Mouse (Mus musculus) layer of hippocampus, postnatal 36 days (tissue): Measurements from ENCODE around the gene Ablim2. TPM values are rescaled to one million over a fixed set of nuclear protein-coding genes. Genes with fewer than 3 reads are reported as not detected.

ENCODE experiments used
- DNase-seq, 2 experiments: peaks; one replicate each; pipeline ENCODE4 v3.0.0; 2022
- total RNA-seq, 2 experiments: library from RNA; stranded (reverse); gene quantifications; 2 replicates each; pipeline ENCODE4 v1.2.3; 2021

Ablim2 gene
- total RNA-seq, 2 experiments from 2014 or later = 128 to 145 TPM

DNA sequence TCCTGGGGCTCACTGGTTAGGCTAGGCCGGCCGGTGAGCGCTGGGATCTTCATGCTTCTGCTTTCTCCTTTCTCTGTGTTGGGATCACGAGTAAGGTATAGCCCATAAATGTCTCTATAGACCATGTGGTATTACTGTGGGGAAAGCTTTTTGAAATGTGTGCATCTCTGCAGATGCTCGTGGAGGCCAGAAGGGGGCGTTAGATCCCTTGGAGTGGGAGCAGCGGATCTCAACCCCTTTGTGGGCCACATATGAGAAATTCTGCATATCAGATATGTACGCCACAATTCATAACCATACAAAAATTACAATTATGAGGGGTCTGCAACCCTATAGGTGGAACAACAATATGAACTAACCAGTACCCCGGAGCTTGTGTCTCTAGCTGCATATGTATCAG, 131.3 kb downstream of the Ablim2 start:
- DNase-seq = no peak

DNA sequence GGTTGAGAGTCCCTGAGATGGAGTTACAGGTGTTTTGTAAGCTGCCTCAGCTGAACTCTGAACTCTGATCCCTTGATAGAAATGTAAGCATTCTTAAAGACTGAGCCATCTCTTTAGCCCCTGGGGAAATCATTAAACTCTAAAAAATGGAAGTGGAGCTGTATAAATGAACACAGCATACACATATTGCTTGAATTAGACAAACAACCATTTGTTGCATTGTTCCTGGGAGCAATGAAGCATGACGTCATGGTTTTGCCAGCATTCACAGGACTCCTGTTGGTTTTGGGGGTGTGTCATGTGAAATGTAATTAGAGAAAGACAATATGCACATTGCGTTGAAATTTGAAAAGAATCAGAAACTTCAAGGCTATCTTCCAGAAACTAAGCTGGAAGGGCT, 132.0 kb downstream of the Ablim2 start:
- DNase-seq = no peak

DNA sequence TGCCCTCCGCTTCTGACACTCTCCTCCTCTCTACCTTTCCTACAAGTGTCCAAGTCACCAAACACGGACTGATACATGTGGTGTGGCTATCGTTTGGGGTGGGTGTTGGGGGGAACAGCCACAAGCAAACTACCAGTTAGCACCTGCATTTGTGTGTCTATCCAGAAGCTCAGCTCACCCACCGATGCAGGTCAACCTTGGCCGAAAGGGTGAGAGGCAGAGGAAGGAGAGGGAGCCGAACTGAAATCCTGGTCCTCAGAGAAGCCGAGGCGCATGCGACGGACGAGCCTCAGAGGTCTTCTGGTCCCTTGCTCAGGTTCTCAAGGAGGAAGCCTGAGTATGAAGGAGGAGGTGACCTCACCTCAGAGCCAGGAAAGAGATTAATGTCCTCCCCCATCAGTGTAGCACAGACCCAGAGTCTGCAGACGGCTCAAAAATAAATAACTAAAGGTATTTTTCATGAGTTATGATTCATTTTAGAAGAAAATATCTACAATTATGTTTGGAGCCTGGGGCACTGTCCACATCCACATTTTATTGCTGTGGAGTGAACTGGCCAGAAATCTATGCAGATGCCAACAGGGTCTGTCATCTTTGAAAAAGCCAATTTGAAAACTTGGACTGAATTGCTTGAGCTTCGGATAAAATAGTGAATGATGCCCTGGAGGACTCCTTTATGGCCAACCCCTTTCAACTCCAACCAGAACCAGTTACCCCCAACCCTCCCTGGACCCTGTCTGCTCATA, 133.5 kb downstream of the Ablim2 start:
- DNase-seq = no peak

DNA sequence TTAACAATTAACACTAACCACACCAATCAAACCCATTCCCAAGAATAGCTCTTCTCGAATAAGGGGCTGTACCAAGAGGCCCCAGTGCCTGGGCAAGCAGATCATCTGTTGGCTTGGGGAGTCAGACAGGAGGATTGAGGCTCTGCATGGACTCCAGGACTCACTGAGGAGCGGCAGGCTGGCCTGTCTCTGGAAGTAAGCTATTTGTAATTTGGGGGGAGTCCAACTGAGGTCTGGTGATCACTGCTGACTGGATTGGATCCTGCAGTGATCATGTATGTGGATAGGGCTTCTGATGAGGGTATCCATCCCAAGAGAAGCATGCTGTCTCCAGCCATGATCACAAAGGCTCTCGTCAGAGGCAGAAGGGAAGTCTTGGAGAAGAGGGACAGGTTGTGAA, 134.7 kb downstream of the Ablim2 start:
- DNase-seq = no peak

DNA sequence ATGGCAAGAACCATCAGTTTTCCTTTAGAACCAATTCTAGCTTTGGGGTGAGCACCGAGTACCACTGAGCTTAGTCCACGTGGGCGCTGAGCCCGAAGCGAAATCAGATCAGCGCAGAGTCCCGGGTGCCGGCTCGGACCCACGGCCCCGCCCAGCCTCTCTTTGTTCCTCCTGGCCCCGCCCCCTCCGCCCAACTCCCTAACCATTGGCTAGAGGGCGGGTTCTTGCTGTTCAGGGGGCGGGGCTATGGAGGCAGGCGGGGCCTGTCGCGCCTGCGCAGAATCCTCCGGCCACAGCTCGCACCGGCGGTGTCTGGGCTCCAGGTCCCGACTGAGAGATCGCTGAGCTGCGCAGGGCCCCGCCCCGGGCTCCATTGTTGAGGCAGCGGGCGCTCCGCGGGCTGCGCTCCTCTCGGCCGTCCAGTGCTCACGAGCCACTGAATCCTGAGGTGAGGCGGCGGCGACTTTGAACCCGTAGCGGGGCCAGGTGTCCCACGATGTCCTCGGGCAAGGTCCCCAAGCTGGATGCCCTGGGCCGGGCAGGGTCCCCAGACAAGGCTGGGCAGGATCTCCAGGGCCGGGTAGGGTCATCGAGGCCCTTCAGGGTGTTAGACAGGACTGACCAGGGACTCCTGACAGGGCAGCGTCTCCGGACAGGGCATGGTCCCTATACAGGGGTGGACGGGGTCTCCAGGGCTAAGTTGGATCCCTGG, 135.6 kb downstream of the Ablim2 start, which contains the start of gene Afap1:
Gene Afap1, plus strand, starts transcription at position 227 of the 712 bp plus-strand sequence.
- peak; percentile 98 to 99 for DNase-seq

DNA sequence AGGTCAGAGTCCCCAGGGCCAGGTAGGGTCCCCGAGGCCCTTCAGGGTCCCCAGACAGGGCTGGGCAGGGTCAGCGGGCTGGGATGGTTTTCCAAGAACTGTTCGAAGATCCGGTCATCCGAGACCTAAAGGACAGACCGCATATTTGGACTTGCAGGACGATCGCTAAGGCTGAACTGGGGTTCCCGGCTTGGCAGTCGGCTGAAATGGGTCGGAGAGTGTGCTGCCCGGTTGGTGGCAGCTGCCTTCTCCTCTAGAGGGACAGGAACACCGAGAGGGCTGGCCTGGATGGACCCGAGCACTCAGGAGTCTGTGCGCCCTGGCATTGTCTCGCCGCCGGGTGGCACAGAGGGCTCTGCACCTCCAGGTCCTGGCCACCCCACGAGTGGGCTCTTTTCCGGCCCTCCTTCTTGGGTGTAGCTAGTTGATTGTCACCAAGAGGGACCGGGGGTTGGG, 136.2 kb downstream of the Ablim2 start:
- DNase-seq = peak; percentile 46 to 53

DNA sequence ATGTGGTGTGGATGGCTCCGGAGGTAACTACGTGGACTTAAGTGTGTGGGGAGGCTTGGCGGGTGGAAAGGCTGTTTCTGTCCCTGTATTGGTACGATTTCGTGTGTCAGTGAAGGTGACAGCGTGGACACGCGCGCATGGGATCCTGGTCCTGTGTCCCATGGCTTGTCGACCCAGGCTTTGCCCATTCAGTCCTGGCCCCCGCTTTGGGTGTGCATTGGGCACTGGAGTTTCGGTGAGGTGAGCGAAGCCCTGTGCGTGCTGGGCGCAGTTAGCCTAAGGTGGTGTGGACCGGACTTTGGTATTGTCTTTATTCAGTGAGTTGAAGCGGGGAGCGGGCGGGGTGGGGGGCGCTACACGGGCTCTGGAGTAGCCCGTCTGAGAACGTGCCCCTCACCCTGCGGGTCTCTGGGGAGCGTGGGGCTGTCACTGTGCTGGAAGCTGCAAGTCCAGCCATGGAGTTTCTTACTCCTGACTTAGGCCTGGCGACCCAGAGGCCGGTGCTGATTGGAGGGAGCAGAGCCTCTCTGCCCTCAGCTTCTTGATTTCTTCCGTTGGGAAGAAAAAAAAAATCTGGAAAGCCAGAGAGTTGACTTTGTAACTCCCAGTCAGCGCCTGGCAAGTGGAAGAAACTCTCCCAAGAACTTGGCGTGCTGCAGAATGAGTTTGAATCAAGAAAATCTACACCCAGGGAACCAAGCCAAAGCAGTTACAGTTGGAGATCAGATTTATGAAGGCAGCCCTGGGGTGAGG, 136.8 kb downstream of the Ablim2 start:
- DNase-seq = no peak

DNA sequence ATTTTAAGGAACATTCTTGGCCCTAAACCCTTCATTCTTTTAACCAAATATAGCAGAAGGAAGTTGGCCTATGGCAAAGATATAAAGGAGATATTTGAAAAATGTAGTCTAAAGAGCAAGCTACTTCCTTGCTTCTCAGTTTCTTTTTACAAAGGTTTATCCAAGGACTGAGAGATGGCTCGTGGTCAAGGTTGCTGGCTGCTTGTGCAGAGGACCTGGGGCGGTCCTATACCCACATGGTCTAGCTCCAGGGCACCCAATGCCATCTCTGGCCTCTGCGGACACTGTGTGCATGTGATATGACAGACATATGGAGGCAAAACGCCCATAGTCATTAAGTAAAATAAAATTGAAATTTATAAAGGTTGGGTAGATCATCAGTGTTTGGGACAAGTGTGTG, 138.2 kb downstream of the Ablim2 start:
- DNase-seq = no peak

DNA sequence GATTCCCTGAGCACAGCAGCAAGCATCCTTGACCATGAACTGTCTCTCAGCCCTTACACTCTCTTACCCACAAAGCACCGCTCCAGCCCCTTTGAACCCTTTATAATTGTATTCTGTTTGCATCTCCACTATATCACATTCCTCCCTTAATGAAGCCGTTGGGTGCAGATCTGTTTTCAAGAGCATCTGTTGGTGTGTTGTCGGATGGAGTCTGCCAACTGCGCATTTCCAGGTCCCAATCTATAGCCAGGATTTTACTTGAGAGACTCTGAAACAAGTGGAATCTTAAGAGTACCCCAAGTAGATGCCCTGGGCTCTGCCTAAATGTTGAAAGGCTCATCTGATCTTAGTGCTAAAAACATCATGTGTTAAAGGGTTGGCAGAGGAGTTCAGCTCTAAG, 138.9 kb downstream of the Ablim2 start:
- no peak for DNase-seq

DNA sequence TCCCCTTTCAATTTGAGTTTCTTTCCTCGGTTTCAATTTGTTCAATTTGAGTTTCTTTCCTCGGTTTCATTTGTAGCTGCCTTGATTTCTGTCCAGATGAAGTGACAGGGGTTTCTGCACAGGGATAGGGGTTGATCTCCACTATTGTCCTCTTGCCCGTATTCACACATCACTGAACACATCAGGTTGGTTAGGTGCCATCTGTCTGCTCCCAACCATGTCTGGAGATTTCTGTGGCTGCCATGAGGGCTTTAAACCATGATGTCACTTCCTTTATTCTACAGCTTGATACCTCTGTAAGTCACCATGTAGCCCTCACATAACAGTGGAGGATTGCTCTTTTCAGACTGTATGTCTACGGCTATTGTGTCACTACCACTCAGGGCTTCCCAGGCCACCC, 139.5 kb downstream of the Ablim2 start:
- DNase-seq = no peak

DNA sequence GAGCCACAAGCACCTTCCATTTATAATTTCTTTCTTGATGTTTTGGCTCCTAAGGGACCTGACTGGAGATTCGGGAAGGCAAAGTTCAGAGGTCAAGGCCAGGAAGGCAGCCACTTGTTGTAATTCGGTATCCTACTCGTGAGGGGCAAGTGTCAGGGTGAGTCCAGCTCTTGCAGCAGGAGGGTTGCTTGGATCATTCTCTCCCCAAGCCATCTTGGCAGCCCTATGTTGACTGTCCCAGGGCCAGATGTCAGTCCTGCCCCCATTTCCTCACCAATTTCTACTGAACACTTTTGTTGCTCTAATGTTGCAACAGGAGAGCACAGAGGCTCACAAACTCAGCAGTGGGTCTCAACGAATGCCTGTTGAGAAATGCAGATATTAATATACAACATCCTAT, 140.4 kb downstream of the Ablim2 start:
- DNase-seq = no peak

DNA sequence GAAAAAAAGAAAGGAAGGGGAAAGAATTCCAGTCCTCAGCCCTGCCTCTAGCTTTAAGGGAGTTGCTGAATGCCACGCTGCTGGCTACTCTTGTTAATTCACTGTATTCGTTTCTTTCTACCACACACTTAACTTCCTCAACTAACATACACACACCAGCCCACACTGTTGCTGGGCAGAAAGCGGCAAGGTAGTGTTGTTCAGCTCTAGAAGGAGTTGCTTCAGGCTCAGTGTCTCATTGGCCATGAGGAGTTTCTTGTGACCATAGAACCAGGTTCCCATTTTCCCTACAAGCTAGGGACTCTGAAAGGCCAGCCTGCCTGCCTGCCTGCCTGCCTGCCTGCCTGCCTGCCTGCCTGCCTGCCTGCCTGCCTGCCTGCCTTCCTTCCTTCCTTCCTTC, 141.3 kb downstream of the Ablim2 start:
- DNase-seq = no peak

DNA sequence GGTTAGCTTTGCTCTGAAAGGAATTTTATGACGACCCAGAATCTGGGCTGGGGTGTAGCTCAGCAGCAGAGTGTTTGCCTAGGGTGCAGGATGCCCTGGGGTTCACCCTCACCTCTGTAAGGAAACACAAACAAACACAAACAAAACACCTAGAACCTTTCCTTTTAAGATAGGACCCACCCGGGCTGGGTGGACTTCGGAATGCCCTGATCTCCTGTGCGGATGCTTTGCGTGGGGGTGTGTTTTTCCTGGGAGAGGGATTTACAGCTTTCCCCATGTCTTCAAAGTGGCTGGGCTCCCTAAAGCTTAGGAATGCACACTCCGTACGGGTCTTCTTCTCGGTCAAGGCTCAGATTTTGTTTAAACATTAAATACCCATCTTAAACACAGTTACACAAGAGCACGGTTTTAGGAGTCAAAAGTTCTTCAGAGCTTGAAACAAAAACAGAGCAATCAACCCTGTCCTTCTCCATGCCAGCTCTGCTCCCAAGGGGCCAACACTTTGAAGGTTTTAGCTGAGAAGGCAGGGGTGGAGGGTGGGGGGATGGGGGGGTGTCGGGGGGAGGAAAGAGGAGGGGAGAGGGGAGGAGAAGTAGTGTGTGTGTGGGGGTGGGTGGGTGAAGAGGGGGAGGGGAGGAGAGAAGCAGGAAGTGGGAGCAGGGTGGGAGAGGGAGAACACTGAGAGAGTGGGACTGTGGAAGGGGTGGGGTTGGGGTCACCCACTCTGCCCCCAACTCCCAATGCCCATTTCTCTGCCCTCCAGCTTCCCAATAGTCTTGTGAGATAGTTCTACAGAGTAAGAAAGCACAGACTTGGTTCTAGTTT, 142.9 kb downstream of the Ablim2 start:
- no peak for DNase-seq

DNA sequence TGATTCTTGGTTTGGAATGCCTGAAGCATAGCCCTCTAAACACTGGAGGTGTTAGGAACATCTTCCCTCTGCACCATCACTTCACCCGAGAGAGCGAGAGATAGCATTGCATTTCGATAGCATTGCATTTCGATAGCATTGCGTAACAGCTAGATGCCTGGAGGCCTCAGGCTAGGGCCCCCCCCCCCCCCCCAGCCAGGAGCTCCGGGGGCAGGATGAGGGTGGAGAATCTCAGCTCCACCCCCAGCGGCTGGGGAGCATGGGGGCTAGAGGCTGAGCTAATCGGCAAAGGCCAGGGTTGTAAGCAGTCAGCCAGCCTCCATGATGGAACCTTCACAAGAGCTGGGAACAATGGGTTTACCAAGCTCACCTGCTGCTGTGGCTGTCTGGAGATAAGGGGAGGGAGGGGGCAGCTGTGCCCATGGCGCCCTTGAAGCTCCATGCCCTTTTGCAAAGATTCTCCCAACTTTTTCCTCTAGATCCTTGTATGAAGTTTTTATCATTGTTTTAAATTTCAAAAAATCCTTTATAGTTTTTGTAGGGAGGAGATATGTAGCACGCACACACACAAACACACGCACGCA, 143.6 kb downstream of the Ablim2 start:
- no peak for DNase-seq

DNA sequence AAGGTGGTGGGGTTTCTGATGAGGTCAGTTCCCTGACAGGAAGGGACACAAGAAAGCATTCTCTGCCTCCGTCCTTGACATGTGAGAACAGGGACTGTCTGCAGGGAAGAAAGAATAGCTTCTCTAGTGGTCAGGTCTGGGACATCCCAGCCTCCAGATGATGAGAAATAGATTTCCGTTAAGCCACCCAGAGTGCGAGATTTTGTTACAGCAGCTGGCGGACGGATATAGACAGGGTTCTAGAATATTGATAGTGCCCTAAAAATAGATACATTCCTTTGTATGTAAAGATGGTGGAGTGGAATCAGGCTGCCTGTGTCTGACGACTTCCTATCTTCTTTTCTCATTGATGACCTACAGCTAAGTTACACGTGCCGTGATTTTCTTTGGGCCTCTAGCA, 145.8 kb downstream of the Ablim2 start:
- DNase-seq = no peak

DNA sequence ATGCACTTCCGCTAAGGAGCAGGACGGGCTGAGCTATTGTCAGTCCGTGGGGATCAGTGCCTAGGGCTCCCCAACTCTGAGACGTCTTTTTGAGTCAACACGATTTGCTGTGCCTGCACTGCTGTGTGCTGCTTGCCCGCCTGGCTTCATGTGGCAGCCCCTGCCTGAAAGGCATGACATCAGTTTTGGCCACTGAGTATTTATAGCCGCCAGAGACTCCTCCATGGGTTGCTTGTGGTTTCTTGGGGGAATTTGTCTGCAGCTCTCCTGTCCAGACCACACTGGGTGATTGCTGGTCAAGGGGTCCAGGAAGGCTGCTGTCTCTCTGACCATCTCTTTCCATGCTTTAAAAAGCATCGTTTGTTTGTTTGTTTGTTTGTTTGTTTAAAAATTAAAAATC, 147.6 kb downstream of the Ablim2 start:
- no peak for DNase-seq

DNA sequence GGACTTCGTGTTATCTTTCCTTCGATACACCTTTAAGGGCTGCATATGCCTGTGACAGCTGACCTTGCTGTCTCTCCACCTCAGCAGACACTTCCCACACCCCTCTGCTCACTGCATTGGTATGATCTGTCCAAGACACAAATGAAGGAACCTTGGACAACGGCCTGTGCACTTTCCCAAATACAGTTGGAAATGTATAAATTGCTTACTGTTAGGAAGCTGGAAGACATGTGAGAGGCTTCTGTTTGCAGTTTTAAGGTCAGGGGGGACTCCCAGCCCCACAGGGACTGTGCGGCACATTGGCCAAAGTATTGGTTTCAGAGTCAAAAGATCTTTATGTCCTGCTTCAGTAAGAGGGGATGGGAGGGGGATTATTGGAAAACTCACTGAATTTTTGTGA, 149.4 kb downstream of the Ablim2 start:
- no peak for DNase-seq

DNA sequence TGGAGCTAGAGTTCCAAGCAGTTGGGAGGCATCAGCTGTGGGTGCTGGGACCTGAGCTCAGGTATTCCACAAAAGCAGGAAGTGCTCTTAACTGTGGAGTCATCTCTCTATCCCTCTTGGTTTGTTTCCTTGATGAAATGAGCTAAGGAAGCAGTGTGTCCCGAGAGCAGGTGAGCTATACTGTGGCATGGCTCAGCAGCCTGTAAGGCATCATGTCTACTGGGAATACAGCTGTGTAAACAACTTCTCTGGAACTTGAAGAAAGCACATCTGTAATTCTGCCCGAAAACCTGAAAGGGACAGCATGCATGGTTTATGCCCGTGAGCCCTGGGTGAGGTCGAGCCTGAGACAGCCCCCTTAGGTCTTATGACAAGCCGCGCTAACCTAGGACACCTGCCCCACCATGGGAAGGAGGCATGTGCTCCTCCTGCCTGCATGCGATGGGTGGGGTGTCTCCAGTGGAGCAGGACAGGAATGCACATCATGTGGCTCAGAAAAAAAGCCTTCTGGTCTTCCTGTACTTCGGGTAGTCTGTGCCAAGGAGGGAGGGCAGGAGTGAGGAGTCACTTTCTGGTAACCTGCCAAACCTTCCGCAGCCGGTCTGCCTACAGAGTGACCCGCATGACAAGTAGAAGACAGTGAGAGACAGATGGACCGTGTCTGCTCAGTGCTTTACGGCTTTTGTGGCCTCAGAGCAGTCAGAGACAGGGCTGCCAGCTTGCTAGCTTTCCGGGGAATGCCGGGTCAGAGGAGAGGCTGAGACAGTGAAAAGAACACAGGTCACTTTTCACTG, 150.2 kb downstream of the Ablim2 start:
- DNase-seq = peak in 1 of 2 experiments; percentile 60

DNA sequence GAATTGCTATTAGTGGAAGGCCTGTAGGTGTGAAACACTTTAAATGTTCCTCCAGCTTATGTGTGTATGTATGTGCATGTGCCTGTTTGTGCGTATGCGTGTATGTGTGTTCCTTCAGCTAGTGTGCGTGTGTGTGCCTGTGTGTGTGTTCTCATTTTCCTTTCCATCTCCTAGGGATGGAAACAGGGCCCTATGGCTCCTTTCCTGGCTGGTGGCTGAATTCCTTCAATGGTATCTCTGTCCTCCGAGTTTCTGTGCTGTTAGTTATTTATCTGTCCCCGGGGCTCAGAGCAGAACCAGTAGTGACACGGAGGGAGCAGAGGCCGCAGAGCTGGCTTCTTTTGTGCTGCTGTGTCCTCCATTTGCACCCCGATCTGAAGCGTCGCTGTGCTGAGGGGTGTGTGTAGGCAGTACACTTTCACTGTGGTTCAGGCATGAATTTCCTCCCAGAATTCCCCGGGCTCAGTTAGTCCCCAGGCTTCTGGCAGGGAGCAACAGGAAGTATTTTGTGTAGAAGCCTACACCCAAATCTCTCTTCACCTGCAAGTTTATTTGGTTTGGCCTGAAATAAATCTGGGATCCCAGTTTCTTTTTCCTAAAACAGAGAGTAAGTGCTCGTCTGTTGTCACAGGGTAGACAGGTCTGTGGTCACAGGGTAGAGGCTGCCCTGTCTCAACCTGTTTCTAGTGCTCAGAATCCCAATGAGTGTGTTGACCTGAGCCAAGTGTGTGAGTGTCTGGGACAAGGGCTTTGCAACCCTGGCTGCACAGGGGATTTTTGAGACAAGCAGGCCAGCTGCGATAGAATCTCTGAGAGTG, 151.2 kb downstream of the Ablim2 start:
- no peak for DNase-seq

DNA sequence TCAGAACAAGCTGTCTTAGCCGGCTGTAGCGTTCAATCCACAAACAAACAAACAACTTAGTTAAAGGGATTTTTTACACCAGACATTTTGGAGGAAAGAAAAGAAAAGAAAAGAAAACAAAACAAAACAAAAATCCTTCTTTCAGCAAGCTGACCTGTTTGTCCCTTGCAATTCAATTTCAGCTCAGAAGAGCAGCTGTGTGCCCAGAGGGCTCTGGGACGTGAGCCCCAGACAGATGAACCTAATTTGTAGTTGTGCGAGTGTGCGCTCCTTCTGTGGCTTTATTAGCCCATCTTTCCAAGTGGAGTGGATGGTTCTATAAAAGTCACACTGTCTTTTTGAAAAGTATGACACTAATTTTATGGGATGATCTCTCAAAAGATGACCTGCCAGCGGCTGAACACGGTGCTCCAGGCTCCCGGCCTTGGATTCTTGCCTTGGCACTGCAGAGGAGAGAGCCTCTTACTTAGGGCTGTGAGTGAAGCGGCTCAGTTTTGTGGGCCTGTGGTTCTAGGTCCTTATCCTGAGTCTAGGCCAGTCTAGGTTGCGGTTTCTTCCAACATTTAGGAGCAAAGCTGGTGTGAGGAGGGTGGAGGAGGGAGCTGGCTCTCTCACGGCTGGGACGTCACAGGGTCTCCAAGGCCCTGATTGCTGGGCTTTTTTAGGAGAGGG, 158.1 kb downstream of the Ablim2 start:
- no peak for DNase-seq
